Mouse (Mus musculus): Measurements from ENCODE around the gene Fndc8.

- TF ChIP-seq ZC3H11A (IDR thresholded peaks at IDR 0.05; ENCODE audit: borderline replicate concordance, low read depth, low read length) = no peak
- TF ChIP-seq CHD2 (IDR thresholded peaks at IDR 0.05; ENCODE audit: low read depth, low read length) = no peak
- TF ChIP-seq HCFC1 (IDR thresholded peaks at IDR 0.05; ENCODE audit: borderline replicate concordance, insufficient read depth, low read length) = no peak
These were observed 45.0 kb upstream of the Fndc8 start for GRCm38 (mm10) chr11:82846938-82847337.

Data from ES-E14 (cell line).